Mouse (Mus musculus): Measurements from ENCODE around the gene Mtx1. TPM values are rescaled to one million over a fixed set of nuclear protein-coding genes. Genes with fewer than 3 reads are reported as not detected.
"Not testable (repeated sequence)": the region's sequence is repeated elsewhere in the genome, so short reads cannot be mapped to it uniquely, and the experiment has no call there.

Mtx1 gene
- total RNA-seq, 4 experiments from 2014 or later: 85.4 to 96.0 (median 94.4) TPM

- DNase-seq (ENCODE audit: low spot score in 2 of 2): no peak
Measured at GRCm38 (mm10) chr3:89242331-89242895, 15.5 kb upstream of the Mtx1 start.

- DNase-seq (ENCODE audit: low spot score in 2 of 2): no peak
Measured at GRCm38 (mm10) chr3:89238494-89238893, 11.6 kb upstream of the Mtx1 start.

DNA sequence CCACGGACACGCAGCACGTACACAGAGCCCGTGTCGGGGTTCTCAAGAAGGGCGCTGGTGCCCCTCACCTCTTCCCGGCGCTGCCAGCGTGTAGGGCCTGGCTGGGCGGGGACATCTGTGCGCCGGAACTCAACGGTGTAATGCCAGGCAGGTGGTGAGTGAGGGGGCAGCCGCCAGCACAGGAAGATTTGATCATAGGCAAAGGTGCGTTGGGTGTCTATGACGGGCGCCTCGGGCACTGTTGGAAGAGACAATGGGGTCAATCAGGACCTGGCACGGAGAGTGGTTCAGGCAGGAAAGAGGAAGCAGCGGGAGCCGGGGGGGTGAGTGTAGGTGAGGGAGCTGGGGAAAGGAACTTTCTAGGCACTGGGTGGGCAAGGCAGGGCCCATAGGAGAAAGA, 10.8 kb upstream of the Mtx1 start:
- no peak for DNase-seq (ENCODE audit: low spot score in 2 of 2)

- DNase-seq (ENCODE audit: low spot score in 2 of 2): no peak
Measured at GRCm38 (mm10) chr3:89236516-89236915, 9.6 kb upstream of the Mtx1 start.

GRCm38 (mm10) chr3:89233562-89234110, 6.7 kb upstream of the Mtx1 start:
- DNase-seq (ENCODE audit: low spot score in 2 of 2): no peak

DNA sequence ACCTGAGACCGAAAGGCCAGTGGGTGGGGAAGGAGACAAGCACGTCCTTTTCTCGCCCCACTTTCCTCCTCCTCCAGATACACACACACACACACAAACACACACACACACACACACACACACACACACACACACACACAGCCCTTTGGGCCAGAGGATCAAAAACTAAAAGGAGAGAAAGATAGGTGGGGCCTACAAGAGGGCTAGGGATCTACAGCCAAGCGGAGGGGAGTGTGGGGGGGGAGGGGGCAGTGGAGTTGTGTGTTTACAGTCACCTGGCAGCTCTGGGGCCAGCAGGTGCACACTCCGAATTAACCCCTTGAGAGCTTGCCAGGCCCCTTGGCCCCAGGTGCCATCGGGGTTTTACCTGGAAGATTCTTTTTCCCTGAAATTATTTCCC, 5.7 kb upstream of the Mtx1 start:
- DNase-seq (ENCODE audit: low spot score in 2 of 2): no peak

- no peak for DNase-seq (ENCODE audit: low spot score in 2 of 2)
Measured at GRCm38 (mm10) chr3:89231772-89232275, 4.9 kb upstream of the Mtx1 start.

DNA sequence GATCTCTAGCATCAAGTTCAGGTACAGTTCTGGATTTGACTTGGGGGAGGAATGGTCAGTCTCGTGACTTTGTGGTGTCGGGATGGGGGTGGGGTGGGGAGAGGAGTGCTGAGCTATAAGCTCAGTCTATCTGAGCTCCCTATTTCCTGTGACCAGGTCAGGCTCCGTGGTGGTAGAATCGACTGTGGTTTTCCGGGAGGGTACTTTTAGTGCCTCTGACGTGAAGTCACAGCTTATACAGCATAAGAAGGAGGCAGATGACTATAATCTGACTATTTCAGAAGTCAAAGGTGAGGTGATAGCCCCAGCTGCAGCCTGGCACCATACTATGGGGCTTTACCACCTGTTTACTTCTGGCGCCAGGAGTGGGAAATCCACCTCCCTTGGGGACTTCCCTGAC, 4.5 kb upstream of the Mtx1 start:
- no peak for DNase-seq (ENCODE audit: low spot score in 2 of 2)

GRCm38 (mm10) chr3:89230561-89230960, 3.7 kb upstream of the Mtx1 start:
- DNase-seq (ENCODE audit: low spot score in 2 of 2): no peak

GRCm38 (mm10) chr3:89229276-89229675, 2.4 kb upstream of the Mtx1 start:
- no peak for DNase-seq (ENCODE audit: low spot score in 2 of 2)

GRCm38 (mm10) chr3:89228836-89229235, 1.9 kb upstream of the Mtx1 start, which contains the start of gene Muc1:
TSS of gene Muc1 (plus strand) at chr3:89229057.
- no peak for DNase-seq (ENCODE audit: low spot score in 2 of 2)

DNA sequence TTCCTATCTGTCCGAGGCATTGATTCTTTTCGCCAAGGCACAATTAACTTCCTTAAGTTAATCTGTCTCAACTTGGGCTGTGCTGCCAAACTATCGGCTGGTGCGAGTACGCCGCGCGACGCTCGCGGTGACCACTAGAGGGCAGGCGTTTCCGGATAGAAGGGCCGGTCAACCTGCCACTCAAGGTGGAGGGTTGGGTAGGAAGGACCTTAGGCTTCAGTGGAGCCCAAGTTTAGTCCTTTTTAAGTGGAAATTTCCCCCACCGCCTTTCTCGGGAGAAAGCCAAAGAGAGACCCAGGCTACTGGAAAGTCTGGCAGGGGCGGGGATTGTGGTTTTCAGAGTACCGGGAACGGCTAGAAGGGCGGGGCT, 1.3 kb upstream of the Mtx1 start:
- peak; percentile 71 to 85 for DNase-seq (ENCODE audit: low spot score in 2 of 2)

DNA sequence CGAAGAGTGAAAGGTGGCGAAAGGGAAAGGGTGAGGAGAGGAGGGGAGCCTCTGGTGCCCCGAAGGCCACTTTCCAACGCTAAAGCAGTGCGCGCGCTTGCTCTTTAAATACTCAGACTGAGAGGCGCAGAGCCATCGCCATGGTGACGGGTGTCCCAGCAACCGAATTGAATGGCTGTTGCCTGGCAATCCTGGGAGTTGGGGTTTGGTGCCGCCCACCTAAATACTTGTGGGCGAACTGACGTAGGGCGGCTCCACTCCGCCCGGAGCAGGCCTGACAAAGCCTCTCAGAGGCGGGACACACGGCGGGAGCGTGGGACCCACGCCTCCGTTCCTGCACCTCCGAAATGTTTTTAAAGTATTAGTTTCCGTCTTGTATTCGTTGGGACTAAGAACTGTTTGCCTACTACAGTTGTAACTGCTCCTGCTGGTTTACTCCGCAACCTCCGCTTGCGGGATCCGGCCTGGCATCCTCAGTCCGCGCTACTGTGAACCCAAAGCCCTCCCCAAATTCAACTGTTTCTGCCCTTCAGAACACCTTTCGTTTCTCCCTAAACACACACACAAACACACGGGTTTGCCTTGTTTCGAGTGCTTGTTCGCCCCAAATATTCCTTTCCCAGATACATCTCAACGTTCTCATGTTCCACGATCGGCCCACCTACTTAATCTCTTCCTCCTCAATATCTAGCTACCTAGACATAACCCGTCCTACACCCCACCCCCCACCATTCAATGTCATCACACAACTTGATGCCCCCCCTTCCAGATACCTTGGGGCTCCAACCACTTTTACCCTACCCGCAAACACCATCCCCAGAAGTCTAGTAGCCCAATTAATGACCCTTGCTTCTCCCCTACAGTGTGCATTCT, 655 bp upstream of the Mtx1 start:
- DNase-seq (ENCODE audit: low spot score in 2 of 2): peak; percentile 94

- no peak for DNase-seq (ENCODE audit: low spot score in 2 of 2)
Measured at GRCm38 (mm10) chr3:89226361-89226760, 527 bp downstream of the Mtx1 start.

DNA sequence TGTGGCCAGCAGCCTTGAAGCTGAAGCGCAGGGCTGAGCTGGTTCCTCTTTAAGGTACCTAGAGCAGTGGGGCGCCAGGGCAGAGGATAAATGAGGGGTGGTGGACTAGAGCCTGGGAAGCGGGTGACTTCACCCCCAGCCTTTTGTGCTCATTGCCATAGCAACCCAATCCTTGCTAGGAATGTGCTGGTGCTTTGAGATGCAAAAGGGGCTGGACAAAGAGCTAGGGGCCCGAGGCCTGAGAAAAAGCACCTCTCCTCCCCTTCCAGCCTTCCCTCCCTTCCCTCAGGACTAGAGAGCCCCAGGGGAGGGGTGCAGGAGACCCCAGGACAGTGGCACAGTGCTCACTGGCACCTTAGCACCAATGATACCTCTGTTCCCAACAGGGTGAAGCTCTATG, 970 bp downstream of the Mtx1 start:
- DNase-seq (ENCODE audit: low spot score in 2 of 2): peak; percentile 61 to 70

DNA sequence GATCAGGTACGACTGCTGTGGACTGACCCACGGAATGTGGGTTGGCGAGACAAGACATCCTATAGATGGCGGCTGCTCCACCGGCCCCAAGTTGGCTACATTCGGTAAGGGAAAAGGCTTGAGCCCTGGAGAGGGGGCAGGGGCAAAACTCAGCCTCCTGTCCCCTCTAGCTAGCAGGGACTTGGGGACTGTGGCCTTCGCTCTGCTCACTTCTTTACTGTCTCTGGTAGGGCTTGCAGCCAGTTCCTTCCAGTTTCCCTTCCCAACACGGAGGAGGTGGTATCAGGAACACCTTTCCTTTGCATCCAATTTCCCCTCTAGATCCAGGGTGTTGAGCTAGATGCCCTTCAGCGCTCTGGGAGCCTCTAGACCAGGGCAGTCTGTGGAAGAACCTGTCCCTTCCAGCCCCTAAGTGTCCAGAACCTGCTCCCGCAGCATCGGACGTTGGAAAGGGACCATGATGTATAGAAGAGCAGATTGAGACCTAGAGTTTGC, 1.5 kb downstream of the Mtx1 start:
- DNase-seq (ENCODE audit: low spot score in 2 of 2): no peak

GRCm38 (mm10) chr3:89224796-89225195, 2.1 kb downstream of the Mtx1 start:
- no peak for DNase-seq (ENCODE audit: low spot score in 2 of 2)

- no peak for DNase-seq (ENCODE audit: low spot score in 2 of 2)
Measured at GRCm38 (mm10) chr3:89221167-89221566, 5.7 kb downstream of the Mtx1 start.

- no peak for DNase-seq (ENCODE audit: low spot score in 2 of 2)
Measured at GRCm38 (mm10) chr3:89219546-89219945, 7.3 kb downstream of the Mtx1 start.

- DNase-seq (ENCODE audit: low spot score in 2 of 2): no peak
Measured at GRCm38 (mm10) chr3:89218271-89218670, 8.6 kb downstream of the Mtx1 start.

DNA sequence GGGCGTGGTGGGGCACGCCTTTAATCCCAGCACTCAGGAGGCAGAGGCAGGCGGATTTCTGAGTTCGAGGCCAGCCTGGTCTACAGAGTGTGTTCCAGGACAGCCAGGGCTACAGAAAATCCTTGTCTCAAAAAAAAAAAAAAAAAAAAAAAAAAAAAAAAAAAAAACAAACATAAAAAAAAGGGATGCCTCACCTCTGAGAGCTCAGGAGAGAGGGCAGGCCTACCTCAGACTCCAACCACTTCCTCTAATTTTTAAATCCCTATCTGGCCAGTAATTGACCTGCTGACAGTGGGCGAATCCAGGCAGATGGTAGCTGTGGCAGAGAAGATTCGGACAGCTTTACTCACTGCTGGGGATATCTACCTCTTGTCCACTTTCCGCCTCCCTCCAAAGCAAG, 10.5 kb downstream of the Mtx1 start:
- not testable (repeated sequence) for DNase-seq (ENCODE audit: low spot score in 2 of 2)

DNA sequence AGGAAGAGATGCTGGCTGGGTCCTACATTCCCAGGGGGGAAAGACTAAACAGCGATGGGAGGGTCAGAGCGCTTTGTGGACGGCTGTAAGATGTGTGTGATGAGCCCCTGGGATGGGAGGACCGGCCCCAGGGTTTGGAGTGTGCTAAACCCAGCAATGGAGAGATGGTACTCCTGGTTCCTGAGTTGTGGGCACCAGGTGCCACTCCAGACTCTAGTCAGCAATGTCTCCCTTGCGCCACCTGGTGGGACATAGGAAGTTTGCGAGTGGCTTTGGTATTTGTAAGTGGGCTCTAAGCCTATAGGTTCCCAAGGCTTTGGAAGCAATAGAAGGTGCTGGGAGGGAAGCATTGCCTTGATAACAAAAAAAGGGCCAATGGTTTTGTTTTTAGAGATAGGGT, 11.0 kb downstream of the Mtx1 start:
- peak; percentile 74 to 87 for DNase-seq (ENCODE audit: low spot score in 2 of 2)

Data from layer of hippocampus, adult 8-10 months (tissue).